Mouse (Mus musculus): ENCODE measurements at regions not wholly inside any gene's neighbourhood (a gene's known extent, or its start where the extent isn't known, plus 50 kb on each side); places are given as distances from the start of the nearest gene placed in this dataset.
"Not testable (repeated sequence)": the region's sequence is repeated elsewhere in the genome, so short reads cannot be mapped to it uniquely, and the experiment has no call there.

DNA sequence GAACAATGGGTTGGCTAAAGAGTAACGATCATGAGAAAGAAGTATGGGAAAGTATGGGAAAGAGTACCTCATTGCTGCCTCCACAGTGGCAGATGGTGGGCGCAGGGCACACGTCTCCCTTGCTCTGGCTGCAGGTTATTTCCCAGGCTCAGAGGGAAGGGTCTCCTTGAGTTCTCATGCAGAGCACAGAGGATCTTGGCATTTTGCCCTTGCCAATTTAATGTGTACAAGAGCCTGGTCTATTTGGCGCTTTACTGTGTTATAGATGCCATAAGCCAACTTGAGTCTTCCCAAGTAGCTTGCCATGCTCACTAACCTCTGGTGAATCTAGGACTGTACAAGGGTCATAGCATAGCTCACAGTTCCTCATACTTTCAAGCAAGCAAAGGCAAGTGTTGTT, 296.7 kb upstream of the Rnf219 start:
- no peak for DNase-seq (ENCODE audit: extremely low spot score, low spot score)
- H3K27me3 ChIP-seq (ENCODE audit: poor library complexity, severe bottlenecking), result peaks cover 18% of the 10 kb centered on the region; the same call in 1 of the 2 replicates
- peaks cover 17% of the 10 kb centered on the region for H3K4me1 ChIP-seq
- no peaks in the 10 kb centered on the region for H3K36me3 ChIP-seq (replicated peaks)
- no peak overlapping the region for H3K27ac ChIP-seq
- no peaks in the 10 kb centered on the region for H3K9me3 ChIP-seq
- H3K4me3 ChIP-seq, result no peak overlapping the region
- 87% methylated on average over 4 of the region's 4 CpGs for WGBS

DNA sequence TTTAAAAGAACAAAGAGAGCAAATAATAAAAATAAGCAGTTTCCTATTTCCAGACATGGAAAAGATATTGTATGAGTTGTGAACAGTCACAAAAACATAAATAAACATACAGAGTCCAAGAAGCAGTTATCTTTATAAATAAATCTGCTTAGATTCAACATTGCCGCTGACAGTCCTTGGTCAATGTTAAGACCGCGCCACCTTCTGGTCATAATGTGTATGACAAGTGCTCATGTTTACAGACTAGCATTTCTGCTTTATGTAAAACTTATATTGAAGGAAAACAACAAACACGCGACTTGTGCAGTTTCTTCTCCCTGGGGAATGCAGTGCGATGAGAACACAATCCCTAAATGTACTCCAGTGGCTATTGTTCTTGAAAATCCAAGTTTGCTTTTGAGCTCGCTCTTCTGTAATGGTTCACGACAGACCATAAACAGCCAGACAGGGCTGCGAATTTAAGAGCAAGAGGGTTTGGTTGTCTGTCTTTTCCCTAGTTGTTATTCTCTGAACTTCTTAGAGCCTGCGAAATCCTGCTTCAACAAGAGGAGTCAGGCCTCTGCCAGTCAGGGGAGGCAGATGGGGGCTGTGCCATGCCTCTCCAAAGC, 291.6 kb upstream of the Rnf219 start:
- no peak overlapping the region for H3K27ac ChIP-seq
- H3K4me1 ChIP-seq, result no peaks in the 10 kb centered on the region
- peak; percentile 60 for DNase-seq (ENCODE audit: extremely low spot score, low spot score)
- H3K4me3 ChIP-seq, result no peak overlapping the region
- WGBS, result 35% methylated on average over 10 of the region's 10 CpGs
- no peaks in the 10 kb centered on the region for H3K9me3 ChIP-seq
- no peaks in the 10 kb centered on the region for H3K36me3 ChIP-seq (replicated peaks)
- peaks cover 11% of the 10 kb centered on the region; the same call in 1 of the 2 replicates for H3K27me3 ChIP-seq (ENCODE audit: poor library complexity, severe bottlenecking)

DNA sequence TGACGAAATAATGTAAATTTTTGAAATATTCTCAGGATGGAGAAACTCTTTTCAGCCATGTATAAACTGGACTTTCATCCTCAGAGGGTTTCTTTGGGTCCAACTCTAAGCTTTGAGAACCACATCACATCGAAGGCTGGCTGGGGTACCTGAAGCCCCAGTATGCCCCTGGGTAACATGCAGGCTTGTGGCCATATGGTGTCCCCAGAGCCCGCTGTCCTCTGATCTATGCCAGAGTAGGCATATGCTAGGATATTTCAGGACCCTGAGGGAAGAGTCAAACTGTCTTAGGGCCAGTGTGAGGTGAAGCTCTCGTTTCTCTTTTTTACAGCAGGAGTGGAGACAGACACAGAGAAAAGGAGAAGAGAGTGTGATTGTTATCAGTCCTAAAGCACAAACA, 289.6 kb upstream of the Rnf219 start:
- no peak overlapping the region for H3K27ac ChIP-seq
- no peak overlapping the region for H3K4me3 ChIP-seq
- no peaks in the 10 kb centered on the region for H3K9me3 ChIP-seq
- H3K27me3 ChIP-seq (ENCODE audit: poor library complexity, severe bottlenecking), result peaks cover 8% of the 10 kb centered on the region; the same call in 1 of the 2 replicates
- no peaks in the 10 kb centered on the region for H3K4me1 ChIP-seq
- 88% methylated on average over 4 of the region's 4 CpGs for WGBS
- H3K36me3 ChIP-seq (replicated peaks), result no peaks in the 10 kb centered on the region
- no peak for DNase-seq (ENCODE audit: extremely low spot score, low spot score)

DNA sequence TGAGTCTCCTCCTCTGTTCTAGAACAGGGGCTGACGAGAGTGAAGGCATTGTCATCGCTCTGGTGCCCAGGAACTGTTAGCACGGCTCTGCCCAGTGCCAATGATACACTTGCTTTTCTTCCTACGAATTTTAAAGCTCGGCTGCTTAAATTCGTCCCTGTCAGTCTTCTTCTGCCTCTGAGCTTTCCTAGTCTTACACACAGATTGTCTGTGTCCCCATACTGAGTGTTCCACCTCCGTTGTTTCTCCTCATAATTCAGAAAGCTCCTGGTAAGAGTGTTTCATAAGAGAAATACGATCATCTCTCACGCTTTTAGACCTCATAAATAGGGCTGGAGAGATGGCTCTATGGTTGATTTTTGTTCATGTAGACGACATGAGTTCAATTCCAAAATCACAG, 282.9 kb upstream of the Rnf219 start:
- Histone ChIP-seq H3K27ac (no peak overlapping the region), H3K4me1 (no peaks in the 10 kb centered on the region), H3K36me3 (replicated peaks) (no peaks in the 10 kb centered on the region), H3K27me3 (ENCODE audit: poor library complexity, severe bottlenecking) (no peaks in the 10 kb centered on the region), H3K4me3 (no peak overlapping the region), H3K9me3 (no peaks in the 10 kb centered on the region)
- 93% methylated on average over 10 of the region's 10 CpGs for WGBS
- DNase-seq (ENCODE audit: extremely low spot score, low spot score), result no peak

DNA sequence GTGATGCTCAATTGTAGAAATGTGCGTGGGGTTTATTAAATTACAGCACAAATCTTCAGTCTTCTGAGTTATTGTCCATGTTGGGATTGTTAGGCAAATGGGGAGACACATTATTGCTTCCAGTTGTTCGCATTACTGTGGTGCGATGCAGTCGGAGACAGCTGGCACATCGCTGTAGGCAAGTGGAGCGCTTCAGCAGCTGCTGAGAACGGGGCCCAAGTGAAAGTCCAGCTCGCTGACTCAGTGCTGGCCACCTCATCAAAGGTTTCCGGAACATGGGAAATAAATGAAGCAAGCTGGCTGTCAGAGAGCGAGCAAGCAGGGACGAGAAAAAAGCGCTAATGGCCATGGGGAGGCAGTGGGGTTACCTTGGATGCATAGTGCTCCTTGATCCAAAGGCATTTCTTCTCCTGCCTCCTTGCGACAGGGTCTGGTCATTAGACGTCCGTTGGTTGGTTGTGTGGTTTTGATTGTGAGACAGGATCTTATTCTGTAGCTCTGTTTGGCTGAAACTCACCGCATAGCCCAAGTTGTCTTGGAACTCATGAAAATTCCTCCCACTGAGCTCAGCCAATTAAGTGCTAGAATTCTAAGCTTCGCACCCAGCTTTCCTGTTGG, 274.0 kb upstream of the Rnf219 start:
- Histone ChIP-seq H3K9me3 (no peaks in the 10 kb centered on the region), H3K36me3 (replicated peaks) (no peaks in the 10 kb centered on the region), H3K27me3 (ENCODE audit: poor library complexity, severe bottlenecking) (no peaks in the 10 kb centered on the region), H3K4me3 (no peak overlapping the region), H3K27ac (no peak overlapping the region), H3K4me1 (no peaks in the 10 kb centered on the region)
- WGBS, result 81% methylated on average over 17 of the region's 17 CpGs
- no peak for DNase-seq (ENCODE audit: extremely low spot score, low spot score)

DNA sequence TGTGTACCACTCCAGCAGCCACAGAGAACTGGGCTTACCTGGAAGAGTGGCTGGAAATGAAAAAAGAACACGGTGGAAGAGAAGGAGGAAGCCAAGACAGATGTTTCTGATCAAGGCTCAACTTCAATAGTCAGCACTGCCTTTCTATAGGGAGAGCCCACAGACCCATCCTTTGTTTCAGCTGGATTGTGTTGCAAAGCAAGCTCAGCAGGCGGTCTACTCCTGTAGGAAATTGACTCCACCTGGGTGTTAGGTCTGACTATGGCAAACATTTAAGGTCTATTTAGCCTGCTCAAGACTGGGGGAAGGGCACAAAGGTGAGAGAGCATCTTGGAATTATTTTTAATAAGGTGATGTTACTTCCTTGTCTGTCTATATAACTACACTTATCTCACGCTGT, 266.9 kb upstream of the Rnf219 start:
- no peak for DNase-seq (ENCODE audit: extremely low spot score, low spot score)

DNA sequence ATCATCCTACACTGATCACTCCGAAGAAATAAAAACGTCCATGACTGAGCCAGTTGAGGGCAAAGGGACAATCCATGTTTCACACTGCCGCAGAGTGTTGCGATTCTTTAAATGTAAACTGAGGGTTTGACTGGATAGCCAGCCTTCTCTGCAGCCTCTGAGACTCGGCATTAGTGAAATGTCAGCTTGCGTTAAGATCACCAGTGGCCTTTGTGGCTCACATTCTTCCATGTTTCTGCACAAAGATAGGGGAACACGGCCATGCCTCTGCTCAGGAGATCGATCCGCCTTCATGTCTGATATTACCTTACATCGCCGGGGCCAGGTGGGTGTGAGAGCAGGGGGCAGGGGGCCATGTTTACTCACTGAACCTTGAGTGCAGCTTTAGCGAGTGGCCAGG, 262.6 kb upstream of the Rnf219 start:
- no peak for DNase-seq (ENCODE audit: extremely low spot score, low spot score)
- no peak overlapping the region for H3K4me3 ChIP-seq
- H3K4me1 ChIP-seq, result peaks cover 3% of the 10 kb centered on the region
- no peak overlapping the region for H3K27ac ChIP-seq
- H3K27me3 ChIP-seq (ENCODE audit: poor library complexity, severe bottlenecking), result no peaks in the 10 kb centered on the region
- 86% methylated on average over 12 of the region's 12 CpGs for WGBS
- no peaks in the 10 kb centered on the region for H3K36me3 ChIP-seq (replicated peaks)
- no peaks in the 10 kb centered on the region for H3K9me3 ChIP-seq

More for the DNA sequence above, 266.9 kb upstream of the Rnf219 start:
- Histone ChIP-seq H3K4me1 (peaks cover 3% of the 10 kb centered on the region), H3K36me3 (replicated peaks) (no peaks in the 10 kb centered on the region), H3K4me3 (no peak overlapping the region), H3K27me3 (ENCODE audit: poor library complexity, severe bottlenecking) (no peaks in the 10 kb centered on the region), H3K27ac (no peak overlapping the region), H3K9me3 (no peaks in the 10 kb centered on the region)
- WGBS, result 29% methylated on average over 3 of the region's 3 CpGs

DNA sequence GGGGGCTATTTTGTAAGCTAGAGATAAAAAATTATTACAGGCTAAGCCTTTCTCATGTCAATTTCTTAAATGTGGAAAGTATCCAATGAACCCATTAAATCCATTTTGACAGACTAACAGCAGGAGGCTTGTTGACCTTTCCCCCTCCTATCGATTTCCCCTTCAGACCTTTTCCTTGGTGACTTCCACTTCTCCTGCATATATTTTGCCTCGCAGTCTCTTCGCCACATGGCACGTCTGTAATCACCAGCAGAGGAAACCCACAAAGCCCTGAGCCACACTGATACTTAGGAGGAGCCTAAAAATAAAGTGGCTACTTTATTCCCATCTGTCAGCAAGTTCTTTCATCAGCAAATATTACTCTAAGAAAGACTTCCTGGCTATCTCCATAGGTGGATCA, 247.5 kb upstream of the Rnf219 start:
- Histone ChIP-seq H3K9me3 (no peaks in the 10 kb centered on the region), H3K4me3 (no peak overlapping the region), H3K27me3 (ENCODE audit: poor library complexity, severe bottlenecking) (no peaks in the 10 kb centered on the region), H3K36me3 (replicated peaks) (no peaks in the 10 kb centered on the region), H3K4me1 (no peaks in the 10 kb centered on the region), H3K27ac (no peak overlapping the region)
- WGBS, result 63% methylated on average over 4 of the region's 4 CpGs
- no peak for DNase-seq (ENCODE audit: extremely low spot score, low spot score)

DNA sequence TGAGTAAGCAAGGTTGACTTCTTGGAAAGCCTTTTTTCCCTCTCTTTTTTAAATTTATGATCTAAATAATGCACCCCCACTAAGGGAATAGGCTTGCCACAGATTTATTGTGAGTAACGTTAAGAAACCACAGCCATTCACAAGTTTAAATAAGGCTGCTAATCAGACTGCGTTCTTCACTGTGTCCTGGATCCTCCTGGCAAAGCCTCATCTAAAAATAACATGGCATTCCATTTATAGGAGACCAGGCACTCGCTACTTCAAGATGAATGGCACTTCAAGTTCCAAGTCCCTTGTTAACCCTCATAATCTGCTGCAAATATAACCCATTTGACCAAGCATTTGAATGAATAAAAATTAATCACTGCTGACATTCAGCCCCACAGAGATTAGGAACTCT, 211.8 kb upstream of the Rnf219 start:
- peaks cover 6% of the 10 kb centered on the region for H3K4me1 ChIP-seq
- no peaks in the 10 kb centered on the region for H3K9me3 ChIP-seq
- no peak for DNase-seq (ENCODE audit: extremely low spot score, low spot score)
- H3K27ac ChIP-seq, result no peak overlapping the region
- no peaks in the 10 kb centered on the region for H3K27me3 ChIP-seq (ENCODE audit: poor library complexity, severe bottlenecking)
- no peak overlapping the region for H3K4me3 ChIP-seq
- no peaks in the 10 kb centered on the region for H3K36me3 ChIP-seq (replicated peaks)
- 75% methylated on average over 3 of the region's 3 CpGs for WGBS

DNA sequence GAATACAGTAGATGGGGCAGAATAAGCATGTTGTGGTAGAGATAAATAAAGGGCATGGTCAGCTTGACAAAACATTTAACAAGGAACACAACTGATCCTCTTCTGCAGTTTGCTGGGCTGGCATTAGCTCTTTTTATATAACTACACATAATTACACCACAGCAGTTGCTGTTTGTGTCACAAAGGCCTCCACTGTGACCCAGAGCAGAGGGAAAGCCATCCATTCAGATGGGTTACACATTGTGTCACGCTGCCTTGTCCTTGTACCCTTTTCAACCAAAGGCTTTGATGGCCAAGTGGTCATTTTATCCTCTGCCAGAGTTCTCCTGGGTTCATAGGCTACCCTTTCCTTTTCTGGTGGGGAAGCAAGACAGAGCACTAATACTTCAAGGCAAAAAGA, 209.6 kb upstream of the Rnf219 start:
- DNase-seq (ENCODE audit: extremely low spot score, low spot score), result no peak
- Histone ChIP-seq H3K27me3 (ENCODE audit: poor library complexity, severe bottlenecking) (no peaks in the 10 kb centered on the region), H3K27ac (no peak overlapping the region), H3K4me1 (peaks cover 6% of the 10 kb centered on the region), H3K9me3 (no peaks in the 10 kb centered on the region), H3K36me3 (replicated peaks) (no peaks in the 10 kb centered on the region), H3K4me3 (no peak overlapping the region)
- WGBS, result 37% methylated on average over 1 of the region's 1 CpGs

DNA sequence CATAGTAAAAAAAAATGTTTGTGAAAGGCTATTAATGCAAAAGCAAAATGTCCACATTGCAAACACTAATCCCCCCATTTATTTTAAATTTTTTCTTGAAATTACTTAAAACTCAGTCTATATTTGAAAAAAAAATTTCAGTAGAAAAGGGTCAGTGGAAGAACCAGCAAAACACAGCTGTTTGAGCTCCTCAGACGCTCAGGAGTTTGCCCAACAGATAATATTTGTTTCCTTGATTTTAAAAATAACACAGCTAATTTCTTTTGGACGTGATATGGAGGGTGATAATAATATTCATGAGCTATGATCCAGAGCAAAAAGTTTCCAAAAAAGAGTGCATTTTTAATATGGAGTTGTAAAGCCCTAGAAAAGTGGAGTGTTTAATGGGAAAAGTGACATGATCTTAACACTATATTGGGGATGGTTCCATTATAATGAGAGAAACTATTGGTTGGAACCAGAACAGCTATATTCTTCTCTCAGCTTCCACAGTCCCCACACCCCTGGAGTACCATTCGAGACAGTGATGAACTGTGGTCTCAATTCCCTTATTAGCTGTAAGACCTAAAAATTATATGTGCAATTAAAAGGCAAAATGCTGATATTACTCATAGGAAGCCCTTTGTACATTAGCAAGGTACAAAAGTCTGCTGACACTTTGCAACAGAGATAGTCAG, 209.0 kb upstream of the Rnf219 start:
- H3K27me3 ChIP-seq (ENCODE audit: poor library complexity, severe bottlenecking), result no peaks in the 10 kb centered on the region
- DNase-seq (ENCODE audit: extremely low spot score, low spot score), result no peak
- WGBS, result 85% methylated on average over 3 of the region's 3 CpGs

DNA sequence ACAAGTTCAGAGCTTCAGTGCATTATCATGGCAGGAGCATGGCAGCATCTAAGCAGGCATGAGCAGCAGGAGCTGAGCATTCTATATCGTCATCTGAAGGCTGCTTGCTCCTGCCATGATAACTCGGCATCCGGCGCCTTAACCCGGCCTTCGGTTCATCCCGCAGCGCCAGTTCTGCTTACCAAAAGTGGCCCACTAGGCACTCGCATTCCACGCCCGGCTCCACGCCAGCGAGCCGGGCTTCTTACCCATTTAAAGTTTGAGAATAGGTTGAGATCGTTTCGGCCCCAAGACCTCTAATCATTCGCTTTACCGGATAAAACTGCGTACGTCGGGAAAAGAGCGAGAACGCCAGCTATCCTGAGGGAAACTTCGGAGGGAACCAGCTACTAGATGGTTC, 193.2 kb upstream of the Rnf219 start:
- not testable (repeated sequence) for H3K4me3 ChIP-seq; DNase-seq (ENCODE audit: extremely low spot score, low spot score); H3K9me3 ChIP-seq; H3K36me3 ChIP-seq (replicated peaks); H3K27ac ChIP-seq; H3K4me1 ChIP-seq; H3K27me3 ChIP-seq (ENCODE audit: poor library complexity, severe bottlenecking)
- 92% methylated on average over 23 of the region's 24 CpGs for WGBS

More for the DNA sequence above, 209.0 kb upstream of the Rnf219 start:
- Histone ChIP-seq H3K27ac (no peak overlapping the region), H3K4me1 (peaks cover 6% of the 10 kb centered on the region), H3K36me3 (replicated peaks) (no peaks in the 10 kb centered on the region), H3K9me3 (no peaks in the 10 kb centered on the region), H3K4me3 (no peak overlapping the region)

DNA sequence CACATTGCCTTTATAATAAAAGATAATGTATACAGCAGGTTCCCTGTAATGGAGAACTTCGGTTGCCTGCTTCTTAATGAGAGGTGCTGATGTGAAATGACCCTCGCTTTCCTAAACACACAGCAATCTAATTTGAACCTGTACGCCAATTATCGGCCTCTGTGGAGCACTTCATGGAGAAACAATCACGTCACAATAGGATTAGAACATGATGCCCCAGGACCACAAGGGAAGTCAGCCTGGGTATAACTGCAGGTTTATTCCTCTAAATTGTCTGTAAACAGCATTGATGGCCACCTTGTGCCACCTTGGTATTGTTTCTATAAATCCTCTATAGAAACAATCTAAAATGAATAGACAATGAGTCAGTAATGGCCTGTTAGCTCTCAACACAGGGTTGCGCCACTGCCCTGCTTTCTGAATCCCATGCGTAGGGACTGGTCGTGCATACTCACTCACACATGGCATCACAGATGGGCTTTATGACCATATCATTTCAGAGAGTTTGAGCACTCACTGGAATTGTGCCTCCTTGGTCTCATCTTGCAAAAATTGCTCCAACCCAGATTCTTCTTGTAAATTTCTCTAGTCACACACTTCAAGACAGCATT, 179.9 kb upstream of the Rnf219 start:
- Histone ChIP-seq H3K27me3 (ENCODE audit: poor library complexity, severe bottlenecking) (no peaks in the 10 kb centered on the region), H3K27ac (no peak overlapping the region), H3K4me3 (no peak overlapping the region), H3K4me1 (0 out of 2 replicates have a peak, but pooled peaks cover 4% of the 10 kb centered on the region), H3K9me3 (no peaks in the 10 kb centered on the region), H3K36me3 (replicated peaks) (no peaks in the 10 kb centered on the region)
- WGBS, result 73% methylated on average over 8 of the region's 8 CpGs
- no peak for DNase-seq (ENCODE audit: extremely low spot score, low spot score)

Data from forebrain, embryonic 10.5 days (tissue).